Mouse (Mus musculus) CD8-positive naive resting alpha-beta T cell, adult 2 months (primary cell): ENCODE measurements around the gene Sc5d.

Source experiments
- DNase-seq, 2 experiments: peaks; one replicate each; pipeline ENCODE4 v3.0.0; 2022; ENCODE audit warnings: low read depth in 2 of 2, low spot score in 2 of 2

Sc5d gene

GRCm38 (mm10) chr9:42263709-42264111 lies 346 bp downstream of the Sc5d start:
- peak; percentile 19 to 20 for DNase-seq

DNA sequence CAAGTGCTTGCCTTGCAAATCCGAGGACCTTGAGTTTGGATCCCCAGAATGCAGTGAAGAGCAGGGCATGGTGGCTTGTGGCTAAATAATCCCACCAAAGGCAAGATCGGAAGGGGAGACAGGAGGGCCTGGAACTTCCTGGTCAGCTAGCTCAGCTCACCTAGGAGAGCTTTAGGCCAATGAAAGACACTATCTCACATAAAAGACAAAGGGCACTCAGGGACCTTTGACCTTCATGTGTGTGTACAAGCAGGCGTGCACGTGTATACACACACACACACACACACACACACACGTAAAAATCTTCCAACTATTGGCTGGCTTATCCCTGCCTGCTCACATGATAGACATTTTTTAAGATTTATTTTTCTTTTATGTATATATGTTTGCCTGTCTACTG lies 3.6 kb downstream of the Sc5d start:
- no peak for DNase-seq

GRCm38 (mm10) chr9:42249112-42249511 lies 14.9 kb downstream of the Sc5d start:
- no peak for DNase-seq

DNA sequence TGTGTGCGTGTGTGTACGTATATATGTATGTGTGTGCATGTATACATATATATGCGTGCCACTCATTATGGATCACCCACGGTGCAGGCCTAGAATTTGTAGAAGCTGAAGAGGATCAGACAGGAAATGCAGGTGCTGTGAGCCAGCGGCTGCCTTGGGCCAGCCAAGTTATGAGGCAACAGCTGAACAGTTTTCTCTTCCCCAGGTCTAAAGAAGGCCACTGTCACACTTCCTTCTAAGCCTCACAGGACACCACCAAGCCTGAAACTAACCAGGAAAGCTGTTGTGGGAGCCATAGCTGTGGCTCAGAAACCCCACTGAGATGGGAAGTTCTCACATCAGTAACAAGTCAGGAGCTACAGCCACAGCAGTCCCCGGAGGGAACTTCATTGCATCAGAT lies 17.4 kb downstream of the Sc5d start:
- DNase-seq: no peak

- DNase-seq: no peak
Measured at GRCm38 (mm10) chr9:42244173-42244572, 19.9 kb downstream of the Sc5d start.

- DNase-seq: no peak
Measured at GRCm38 (mm10) chr9:42241021-42241420, 23.0 kb downstream of the Sc5d start.

GRCm38 (mm10) chr9:42240583-42240992 lies 23.5 kb downstream of the Sc5d start:
- peak; percentile 28 to 53 for DNase-seq

DNA sequence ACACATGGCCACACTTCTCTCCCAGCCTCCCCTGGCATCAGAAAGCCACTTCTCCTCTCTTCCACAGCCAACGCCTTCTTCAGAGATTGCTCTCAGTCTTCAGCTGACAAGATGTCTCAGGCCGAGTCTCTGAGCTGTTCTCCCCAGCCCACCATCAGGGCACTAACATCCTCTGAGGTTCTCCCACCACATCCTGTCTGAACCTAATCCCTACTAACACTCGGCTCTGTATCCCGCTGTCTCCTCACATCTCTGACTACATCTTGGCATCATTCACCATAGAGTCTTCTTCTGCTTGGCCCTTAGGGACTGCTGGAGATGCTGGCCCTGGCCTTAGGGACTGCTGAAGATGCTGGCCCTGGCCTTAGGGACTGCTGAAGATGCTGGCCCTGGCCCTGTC lies 25.2 kb downstream of the Sc5d start:
- no peak for DNase-seq

- no peak for DNase-seq
Measured at GRCm38 (mm10) chr9:42231116-42231515, 32.9 kb downstream of the Sc5d start.

- DNase-seq: no peak
Measured at GRCm38 (mm10) chr9:42230333-42230732, 33.7 kb downstream of the Sc5d start.

DNA sequence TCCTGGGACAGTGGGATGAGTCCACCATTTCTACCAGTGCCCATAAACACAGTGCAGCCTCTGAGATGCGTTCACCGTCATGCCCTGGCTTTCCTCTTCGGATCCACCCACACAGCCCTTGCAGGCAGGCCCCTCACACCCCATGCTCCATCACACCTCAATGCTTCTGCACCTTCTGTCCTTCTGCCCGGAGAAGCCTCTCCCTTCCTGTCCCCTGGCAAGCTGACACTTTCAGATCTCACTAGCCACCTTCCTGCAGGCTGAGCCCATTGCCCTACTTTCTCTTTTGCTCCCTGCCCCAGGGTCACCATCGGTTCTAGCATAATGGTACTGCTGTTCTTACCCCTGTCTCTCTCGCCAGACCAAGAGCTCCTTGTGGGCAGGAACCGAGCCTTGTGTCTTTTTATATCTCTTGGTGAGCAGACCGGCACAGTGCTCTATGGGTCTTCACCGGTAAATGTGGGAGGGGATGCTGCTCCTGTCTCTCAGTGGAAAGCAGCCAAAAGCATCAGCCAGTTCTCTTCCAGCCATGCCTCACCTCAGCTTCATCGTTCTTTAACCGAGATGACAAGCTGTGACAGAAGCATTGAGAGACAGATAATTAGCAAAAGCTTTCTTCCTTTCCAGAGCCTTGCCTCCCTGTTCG lies 34.5 kb downstream of the Sc5d start:
- no peak for DNase-seq

DNA sequence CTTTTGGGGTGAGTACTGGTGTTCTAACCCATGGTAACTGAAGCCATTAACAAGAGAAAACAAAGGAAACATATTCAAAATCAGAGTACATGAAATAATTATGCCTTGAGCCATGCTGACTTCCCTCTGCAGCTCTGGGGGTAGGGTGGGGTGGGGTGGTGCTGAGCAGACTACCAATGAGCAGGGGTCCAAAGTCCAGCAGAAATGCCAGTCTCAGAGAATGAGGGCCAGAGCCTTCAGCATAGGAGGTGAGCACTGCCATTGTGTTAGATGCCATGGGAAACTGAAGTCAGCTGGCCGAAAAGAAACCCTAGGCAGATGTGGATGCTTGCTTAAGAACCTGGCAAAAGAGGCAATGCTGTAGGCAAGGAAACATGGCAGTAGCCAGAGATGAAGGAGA lies 36.3 kb downstream of the Sc5d start:
- DNase-seq: no peak

GRCm38 (mm10) chr9:42219001-42219660 lies 44.9 kb downstream of the Sc5d start:
- no peak for DNase-seq

DNA sequence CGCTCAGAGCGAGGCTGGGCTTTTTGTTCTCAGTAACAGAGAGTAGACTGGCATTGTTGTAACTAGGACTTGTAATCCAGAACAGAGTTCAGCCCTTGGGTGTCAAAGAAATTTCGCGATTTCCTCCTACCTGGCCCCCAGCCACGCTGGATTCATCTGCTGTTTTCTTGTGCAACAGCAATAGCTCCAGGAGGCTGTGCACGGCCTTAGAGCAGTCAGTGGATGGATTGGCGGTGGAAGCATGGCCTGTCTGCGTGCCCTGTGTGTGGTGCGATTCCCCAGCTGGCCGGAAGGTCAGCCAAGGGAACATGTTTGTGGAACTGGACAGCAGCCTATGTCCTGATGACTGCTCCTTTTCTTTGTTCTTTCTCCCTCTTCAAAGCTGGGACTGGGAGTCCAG lies 46.4 kb downstream of the Sc5d start:
- no peak for DNase-seq

- no peak for DNase-seq
Measured at GRCm38 (mm10) chr9:42214116-42214515, 49.9 kb downstream of the Sc5d start.

DNA sequence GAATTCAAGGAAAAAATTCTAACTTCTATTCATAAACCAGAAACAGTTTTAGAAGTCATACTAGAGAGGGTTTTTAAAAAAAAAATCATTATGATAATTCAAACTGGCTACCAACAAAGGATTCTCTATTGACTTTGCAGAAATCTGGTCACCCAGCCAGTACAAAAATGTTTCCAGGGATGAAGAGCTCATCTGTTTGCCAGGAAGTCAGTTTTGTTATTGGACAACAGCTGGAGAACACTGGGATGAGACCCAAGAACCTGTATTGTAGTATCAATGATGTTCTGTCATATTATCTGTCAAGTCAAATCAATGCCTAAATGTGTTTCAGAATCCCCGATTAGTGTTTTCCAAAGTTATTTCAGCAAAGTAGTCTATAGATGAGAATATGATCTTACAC lies 50.9 kb downstream of the Sc5d start:
- DNase-seq: no peak

DNA sequence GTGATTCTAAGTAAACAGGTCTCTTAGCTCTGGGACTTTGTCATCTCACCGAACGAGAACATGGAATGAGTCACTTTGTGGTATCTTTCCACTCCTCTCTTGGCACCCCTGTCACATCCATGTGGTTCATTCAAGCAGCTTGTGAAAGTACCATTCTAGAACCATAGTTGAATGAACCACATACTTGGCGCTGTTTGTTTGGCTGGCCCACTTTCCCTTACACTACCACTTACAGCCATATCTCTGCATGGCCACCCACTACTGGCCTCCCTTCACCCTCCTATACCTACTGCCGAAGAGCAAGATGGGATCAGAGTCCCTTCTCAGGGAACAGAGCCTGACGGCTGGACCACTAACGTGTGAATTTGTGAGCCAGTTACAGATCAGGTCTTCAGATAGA lies 54.4 kb downstream of the Sc5d start:
- no peak for DNase-seq

- DNase-seq: peak in 1 of 2 experiments; percentile 1
Measured at GRCm38 (mm10) chr9:42208463-42208862, 55.6 kb downstream of the Sc5d start.

GRCm38 (mm10) chr9:42206750-42207149 lies 57.3 kb downstream of the Sc5d start:
- DNase-seq: no peak

GRCm38 (mm10) chr9:42202271-42202670 lies 61.8 kb downstream of the Sc5d start:
- no peak for DNase-seq
